Mouse (Mus musculus): ENCODE measurements around the gene Pnldc1.
A peak's percentile ranks its signal among the peaks of the same experiment; 100 is the strongest.
"Not testable (repeated sequence)": the region's sequence is repeated elsewhere in the genome, so short reads cannot be mapped to it uniquely, and the experiment has no call there.

Pnldc1 gene

DNA sequence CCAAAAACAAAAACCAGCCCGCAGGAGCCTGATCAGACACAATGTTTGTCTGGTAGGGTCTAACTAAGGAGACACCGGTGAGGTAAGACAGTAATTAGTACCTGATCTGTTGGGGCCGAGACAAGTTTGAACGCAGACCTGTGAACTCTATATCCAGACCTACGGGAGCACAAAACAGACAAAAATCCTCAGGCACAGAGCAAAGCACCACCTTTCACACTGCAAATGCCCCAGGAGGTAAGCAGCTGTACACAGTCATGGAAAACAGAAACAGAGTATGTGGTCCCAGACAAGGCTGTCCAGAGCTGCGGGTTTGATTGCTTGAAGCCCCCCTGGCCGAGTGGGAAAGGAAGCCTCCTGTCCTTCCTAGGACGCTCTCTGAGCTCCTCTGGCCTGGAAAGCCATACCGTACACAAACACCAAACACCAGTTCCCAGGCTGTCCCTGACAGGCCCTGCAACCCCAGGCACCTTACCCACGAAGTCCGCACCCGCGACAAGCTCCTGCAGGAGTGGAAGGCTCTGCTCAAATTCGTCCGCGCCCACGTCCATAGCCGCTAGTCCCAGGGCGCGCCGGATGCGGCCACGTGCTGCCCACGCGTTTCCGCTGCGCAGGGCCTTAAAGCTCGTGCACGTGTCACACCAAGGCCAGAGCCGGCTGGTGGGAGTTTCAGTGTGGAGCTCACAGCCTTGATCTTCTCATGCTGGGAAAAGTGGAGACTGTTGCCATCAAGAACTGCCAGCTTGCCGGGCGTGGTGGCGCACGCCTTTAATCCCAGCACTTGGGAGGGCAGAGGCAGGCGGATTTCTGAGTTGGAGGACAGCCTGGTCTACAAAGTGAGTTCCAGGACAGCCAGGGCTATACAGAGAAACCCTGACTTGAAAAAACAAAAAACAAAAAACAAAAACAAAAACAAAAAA is at the start of gene Pnldc1:
Gene Pnldc1 (minus strand): TSS at position 870 of the 920 bp plus-strand sequence.
- DNase-seq, result no peak

DNA sequence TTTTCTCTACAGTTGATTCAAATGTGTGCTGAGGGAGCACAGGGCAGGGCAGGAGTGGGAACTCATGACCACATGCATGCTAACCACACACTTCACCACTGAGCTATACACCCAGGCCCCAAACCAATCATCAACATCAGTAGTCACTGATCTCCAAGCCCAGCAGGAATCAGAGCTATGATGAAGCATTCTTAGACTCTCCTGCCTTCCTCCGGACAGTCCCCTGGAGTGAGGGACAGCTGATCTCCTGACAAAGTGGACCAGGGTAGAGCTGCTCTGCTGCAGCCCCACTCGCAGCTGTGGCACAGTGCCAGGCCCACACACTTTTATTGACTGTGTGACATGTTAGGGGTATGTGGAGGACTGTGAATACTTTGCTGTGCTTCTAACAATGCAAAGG is 49.3 kb upstream of the Pnldc1 start:
- DNase-seq, result not testable (repeated sequence)

- DNase-seq, result no peak
Observed at GRCm38 (mm10) chr17:12956664-12957063, 46.6 kb upstream of the Pnldc1 start.

- DNase-seq, result no peak
Observed at GRCm38 (mm10) chr17:12949669-12950068, 39.6 kb upstream of the Pnldc1 start.

DNA sequence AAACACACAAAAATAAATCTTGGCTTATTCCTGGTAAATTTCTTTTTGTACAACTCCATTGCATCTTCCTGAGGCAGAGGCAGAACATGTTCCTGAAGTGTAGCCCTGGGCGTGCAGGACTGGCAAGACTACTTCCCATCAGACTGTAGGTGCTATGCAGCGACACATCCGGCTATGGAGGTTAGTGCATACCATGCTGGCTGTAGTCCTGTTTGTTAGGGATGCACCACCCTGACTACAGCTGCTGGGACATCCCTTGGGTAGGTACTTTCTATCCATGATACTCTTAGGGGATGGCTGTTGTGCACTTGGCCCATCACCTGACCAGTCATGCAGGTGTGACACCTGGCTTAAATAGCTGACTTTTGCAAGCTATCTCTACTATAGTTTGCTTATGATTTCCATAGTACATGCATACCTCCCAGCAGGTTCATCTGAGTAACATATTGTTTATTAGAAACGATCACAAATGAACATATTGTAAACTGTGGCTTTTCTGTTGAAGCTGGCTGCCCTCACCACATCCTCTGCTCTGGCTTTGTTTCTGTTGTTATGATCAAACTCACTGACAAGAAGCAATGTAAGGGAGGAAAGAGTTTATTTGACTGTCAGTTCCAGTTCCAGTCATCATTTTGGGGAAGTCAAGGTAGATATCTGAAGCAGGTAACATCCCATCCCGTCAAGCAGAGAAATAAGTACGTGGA is 32.6 kb upstream of the Pnldc1 start:
- no peak for DNase-seq

GRCm38 (mm10) chr17:12941543-12942260 is 31.7 kb upstream of the Pnldc1 start:
- DNase-seq, result no peak

DNA sequence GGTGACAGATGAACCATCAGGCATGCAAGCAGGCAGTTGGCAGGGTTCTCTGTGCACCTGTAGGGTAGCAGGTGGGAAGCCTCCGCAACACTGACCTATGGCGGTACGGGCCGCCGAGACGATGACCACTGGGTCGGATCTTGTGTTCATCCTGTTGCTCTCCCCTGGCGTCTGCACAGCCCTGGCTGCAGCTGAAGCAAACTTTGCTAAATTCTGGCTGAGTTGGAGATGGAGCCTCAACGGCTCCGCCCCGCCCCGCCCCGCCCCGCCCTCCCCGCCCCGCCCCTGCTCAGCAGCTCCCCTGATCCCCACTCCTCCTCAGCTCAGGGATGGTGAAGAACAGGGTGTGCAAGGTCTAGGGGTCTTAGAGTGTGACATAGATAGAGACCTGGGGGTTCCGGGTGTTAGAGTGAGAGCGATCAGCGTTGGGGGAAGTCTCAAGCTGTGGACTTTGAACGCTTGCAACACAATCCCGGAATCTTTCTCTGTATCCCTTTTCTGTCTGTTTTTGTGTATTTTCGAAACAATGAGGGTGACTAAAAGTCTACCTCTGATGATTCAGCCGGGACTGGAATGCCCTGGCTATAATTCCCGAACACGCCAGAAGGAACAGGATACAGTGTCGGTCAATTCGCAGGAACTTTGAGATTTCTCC is 30.2 kb upstream of the Pnldc1 start, which contains the start of gene Acat3:
Gene Acat3 (minus strand): TSS at position 450 of the 655 bp plus-strand sequence.
- DNase-seq, result no peak

GRCm38 (mm10) chr17:12939377-12940148 is 29.5 kb upstream of the Pnldc1 start:
- not testable (repeated sequence) for DNase-seq

DNA sequence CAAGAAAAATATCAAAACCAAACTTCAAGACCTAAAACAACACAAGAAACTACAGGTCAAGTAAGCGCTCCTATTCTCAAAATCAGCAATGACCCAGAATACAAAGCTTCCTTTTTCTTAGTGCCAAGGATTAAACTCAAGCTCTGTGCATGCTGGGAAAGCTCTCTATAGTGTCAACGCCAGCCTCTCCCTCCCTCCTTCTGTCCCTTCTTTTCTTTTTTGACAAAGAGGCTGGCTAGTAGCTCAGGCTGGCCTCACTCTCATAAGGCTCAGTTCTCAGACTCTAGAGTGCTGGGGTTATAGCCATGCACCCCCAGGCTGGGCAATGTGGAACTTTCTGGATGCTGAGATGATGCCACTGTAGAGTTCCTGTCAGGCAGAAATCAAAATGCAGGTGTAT is 28.0 kb upstream of the Pnldc1 start:
- no peak for DNase-seq

DNA sequence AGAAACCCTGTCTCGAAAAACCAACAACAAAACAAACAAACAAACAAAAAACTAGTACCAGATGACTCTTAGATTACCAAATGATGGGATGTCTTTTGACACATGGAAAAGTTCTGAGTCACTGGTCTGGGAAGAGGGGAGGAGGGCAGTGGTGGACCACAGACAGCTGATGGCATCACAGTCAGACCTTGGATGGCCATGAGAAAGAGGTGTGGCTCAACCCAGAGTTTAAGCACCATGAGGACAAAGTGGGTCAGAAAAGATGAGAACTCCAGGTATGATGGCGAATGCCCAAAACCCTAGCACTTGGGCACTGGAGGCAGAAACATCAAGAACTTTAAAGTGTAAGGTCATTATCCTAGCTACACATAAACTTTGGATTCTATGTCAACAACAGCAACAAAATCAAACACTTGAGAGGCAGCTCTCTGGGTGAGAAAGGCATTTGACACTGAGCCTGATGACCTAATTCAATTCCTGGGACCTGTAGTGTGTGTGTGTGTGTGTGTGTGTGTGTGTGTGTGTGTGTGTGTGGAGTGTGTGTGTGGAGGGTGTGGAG is 27.5 kb upstream of the Pnldc1 start:
- no peak for DNase-seq

DNA sequence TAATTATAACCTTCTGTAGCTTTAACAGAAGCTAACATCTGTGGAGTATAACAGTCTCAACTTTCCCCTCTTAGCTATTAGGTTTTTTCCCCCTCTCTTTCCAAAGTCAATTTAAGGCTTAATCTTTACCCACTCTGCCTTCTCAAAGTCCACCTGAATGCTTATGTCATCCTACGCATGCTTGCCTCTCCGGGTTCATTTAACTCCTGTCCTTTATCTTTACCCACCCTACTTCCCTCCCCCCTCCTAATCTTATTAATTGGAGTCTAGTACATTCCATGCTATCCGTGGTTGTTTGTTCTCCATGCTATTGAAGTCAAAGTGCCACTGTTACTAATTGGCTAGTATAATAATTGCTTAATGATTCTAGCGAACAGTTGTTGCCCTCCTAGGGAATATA is 25.7 kb upstream of the Pnldc1 start:
- DNase-seq, result no peak

DNA sequence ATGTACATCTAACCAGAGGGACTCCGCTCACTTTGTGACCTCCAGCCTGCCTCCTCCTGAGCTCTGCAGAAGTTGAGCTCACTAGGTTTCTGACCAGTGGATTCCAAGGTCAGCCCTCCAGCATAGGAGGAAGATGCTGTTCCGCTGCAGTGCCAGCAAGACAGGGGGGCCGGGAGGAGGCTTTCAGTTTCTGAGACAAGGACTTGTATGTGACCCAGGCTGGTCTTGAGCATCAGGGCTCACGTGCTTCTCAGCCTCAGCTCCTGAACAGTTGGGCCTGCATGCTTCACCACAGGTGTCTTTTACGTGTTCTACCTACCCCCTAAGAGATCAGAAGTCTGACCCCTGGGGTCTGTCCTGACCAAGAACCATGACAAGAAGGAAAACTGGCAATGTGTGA is 21.5 kb upstream of the Pnldc1 start:
- DNase-seq, result not testable (repeated sequence)

DNA sequence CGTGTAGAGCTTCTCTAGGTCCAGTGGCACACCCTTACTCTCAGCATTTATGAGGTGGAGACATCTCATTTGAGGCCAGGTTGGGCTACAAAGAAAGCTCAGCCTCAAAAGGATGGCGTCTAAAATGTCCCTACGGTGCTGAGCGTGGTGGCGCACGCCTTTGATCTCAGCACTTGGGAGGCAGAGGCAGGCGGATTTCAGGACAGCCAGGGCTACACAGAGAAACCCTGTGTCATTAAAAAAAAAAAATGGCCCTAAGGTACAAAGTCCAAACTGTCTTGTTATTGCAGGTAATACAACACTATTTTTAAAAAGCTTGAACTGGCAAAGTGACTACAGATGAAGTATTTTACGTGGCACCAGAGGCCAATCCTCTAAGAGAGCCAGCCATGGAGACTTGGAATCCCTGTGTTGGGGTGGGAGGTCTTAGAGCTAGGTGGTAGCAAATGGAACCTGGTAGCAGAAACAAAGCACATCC is 15.7 kb upstream of the Pnldc1 start:
- DNase-seq, result no peak

DNA sequence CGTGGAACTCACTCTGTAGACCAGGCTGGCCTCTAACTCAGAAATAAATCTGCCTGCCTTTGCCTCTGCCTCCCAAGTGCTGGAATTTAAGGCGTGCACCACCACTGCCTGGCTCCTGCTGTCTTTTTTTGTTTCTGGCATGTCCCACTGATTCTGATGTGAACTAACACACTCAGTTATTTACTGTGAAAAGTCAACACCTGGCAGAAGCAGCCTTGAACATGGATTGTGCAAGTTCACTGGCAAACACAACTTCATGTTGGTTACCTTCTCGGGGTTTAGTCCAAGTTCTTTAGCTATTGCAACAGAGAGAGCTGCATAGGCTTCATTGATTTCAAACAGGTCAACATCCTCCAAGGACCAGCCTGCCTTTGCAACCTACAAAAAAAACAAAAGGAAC is 15.0 kb upstream of the Pnldc1 start:
- no peak for DNase-seq

DNA sequence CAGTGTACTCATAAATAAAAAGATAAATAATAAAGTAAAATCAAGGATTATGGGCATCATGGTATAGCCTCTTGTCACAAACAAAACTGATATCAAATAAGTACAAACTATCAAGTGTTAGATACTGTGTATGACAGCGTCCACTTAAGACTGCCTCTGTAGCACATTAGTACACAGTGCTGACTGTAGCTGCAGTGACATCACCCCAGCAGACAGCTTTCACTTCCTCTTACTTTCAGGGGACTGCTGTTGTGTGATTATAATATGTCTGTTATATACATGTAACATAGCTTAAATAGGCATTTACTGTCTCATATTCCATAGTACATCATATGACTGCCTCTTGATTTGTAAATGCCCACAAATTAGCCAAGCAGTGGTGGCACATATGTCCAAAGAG is 11.0 kb upstream of the Pnldc1 start:
- no peak for DNase-seq

DNA sequence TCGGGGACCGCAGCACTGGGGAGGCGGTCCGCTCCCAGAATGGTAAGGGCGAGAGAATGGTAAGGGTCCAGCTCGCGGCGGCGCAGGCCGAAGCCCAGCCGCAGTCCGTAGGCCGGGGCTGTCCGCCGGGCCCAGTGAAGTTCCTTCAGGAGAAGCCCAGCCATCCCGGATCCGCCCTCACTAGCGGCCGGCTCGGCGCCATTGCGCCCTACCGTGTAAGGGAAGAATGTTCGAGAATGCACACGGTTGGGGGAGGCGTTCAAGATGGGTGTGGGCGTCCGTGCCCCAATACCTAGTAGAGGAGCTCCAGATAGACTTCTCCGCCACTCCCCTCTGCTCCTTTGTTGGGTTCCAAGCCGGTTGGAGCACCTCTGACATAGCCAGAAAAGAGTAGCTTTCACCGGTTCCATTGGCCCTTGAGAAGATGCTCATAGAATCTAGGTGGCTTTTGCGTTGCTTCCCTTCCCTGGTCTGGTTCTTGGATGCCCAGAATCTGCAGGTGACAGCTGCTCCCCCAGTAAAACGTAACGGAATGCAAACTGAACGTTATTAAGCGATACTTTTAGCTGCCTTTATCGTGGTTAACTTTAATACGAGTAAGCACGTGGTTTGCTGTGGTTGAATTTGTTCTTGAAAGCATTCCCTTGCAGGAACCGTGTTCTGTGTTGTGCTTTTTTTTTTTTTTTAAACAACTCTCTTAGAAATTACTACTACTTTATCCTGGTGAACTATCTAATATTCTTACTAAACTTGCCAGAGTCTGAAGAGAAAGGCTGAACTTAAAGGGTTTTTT is 6.8 kb upstream of the Pnldc1 start:
- peak; percentile 68 for DNase-seq

DNA sequence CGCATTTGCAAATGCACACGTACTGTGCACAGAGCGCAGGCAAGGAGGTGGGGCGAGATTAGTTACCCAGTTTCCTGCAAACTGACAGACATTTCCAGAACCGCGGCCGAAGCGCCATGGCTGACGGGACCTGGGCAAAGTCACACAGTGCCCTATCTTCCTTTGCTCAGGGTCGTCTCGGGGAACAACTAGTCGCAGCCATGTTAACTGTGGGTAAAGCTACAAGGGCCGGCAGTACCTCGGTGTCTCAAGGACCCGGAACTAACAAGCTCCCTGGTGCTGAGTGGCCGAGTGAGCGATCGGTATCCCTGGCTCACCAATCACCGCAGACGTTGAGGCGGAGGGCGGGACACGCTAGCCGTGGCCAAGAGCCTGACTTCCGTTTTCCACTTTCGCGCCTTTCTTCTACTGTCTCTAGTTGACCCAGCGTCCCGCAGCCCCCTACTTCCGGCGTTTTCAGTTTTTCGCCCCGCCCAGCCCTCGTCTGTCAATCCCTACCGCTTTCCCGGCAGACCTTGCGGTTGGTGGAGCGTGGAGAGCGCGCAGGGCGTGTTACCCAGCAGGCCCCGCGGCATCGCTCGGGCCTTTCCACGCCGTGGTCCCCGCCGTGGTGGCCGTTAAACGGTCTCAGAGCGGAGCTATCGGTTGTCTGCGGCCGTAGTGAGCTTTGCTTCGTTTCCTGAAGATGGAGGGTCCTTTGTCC is 6.0 kb upstream of the Pnldc1 start, which contains the start of gene Mrpl18:
Gene Mrpl18 (minus strand): TSS at position 465 of the 703 bp plus-strand sequence.
- DNase-seq, result peak; percentile 99

- DNase-seq, result no peak
Observed at GRCm38 (mm10) chr17:12915488-12915880, 5.5 kb upstream of the Pnldc1 start, which contains the start of gene Tcp1. TSS of gene Tcp1 (plus strand) at chr17:12915701.

DNA sequence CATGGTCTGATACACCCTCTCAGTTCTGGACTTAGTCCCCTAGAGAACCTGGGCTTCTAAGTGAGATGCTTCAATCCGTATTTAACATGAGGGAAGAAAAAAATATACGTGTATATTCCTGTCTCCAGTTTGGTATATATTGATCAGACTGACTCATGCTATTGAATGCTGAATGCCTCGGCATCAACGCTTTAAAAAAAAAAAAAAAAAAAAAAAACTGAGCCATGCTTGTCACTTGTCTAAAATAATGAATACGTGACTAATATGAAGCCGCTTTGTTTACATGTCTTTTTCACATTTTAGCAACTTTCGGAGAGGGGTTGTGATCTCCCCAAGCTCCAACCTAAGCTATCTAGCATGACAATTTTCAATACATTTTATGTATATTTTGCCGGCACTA is 361 bp upstream of the Pnldc1 start:
- no peak for DNase-seq

- no peak for DNase-seq
Observed at GRCm38 (mm10) chr17:12906436-12906835, 3.6 kb downstream of the Pnldc1 start.
